Mouse (Mus musculus) splenic B cell, adult 2 months (primary cell): ENCODE measurements around the gene Fosb.

Experiments used
- DNase-seq: peaks from one replicate; pipeline ENCODE4 v3.0.0-alpha.2; 2011; ENCODE audit warnings: low read depth, low spot score
- H3K27me3 ChIP-seq: 2 replicates; pipeline ENCODE4 v1.6.1; 2012; ENCODE audit warnings: mild to moderate bottlenecking, low read length, moderate library complexity, mixed read lengths; ENCODE audit not compliant: control insufficient read depth, poor library complexity, insufficient read depth, severe bottlenecking
- H3K36me3 ChIP-seq: 2 replicates; pipeline ENCODE4 v1.6.1; 2012; ENCODE audit warnings: mild to moderate bottlenecking, low read length, moderate library complexity, mixed read lengths; ENCODE audit not compliant: control insufficient read depth, poor library complexity, insufficient read depth, severe bottlenecking

Gene Fosb

GRCm38 (mm10) chr7:19321464-19321863 lies 11.6 kb upstream of the Fosb start:
- no peaks in the 10 kb centered on the region for H3K36me3 ChIP-seq
- no peaks in the 10 kb centered on the region for H3K27me3 ChIP-seq
- DNase-seq: peak; percentile 97

GRCm38 (mm10) chr7:19320637-19321036 lies 10.8 kb upstream of the Fosb start:
- no peaks in the 10 kb centered on the region for H3K27me3 ChIP-seq
- H3K36me3 ChIP-seq: no peaks in the 10 kb centered on the region
- DNase-seq: peak; percentile 61

- Histone ChIP-seq H3K36me3 (no peaks in the 10 kb centered on the region), H3K27me3 (no peaks in the 10 kb centered on the region)
- DNase-seq: peak; percentile 100
Observed at GRCm38 (mm10) chr7:19319906-19320305, 10.1 kb upstream of the Fosb start.

- peak; percentile 92 for DNase-seq
- Histone ChIP-seq H3K36me3 (no peaks in the 10 kb centered on the region), H3K27me3 (no peaks in the 10 kb centered on the region)
Observed at GRCm38 (mm10) chr7:19319458-19319857, 9.6 kb upstream of the Fosb start.

GRCm38 (mm10) chr7:19318676-19319075 lies 8.8 kb upstream of the Fosb start:
- no peaks in the 10 kb centered on the region for H3K36me3 ChIP-seq
- H3K27me3 ChIP-seq: no peaks in the 10 kb centered on the region
- peak; percentile 79 for DNase-seq

GRCm38 (mm10) chr7:19318201-19318600 lies 8.3 kb upstream of the Fosb start:
- H3K27me3 ChIP-seq: no peaks in the 10 kb centered on the region
- no peak for DNase-seq
- no peaks in the 10 kb centered on the region for H3K36me3 ChIP-seq

GRCm38 (mm10) chr7:19316451-19317161 lies 6.8 kb upstream of the Fosb start:
- no peaks in the 10 kb centered on the region for H3K27me3 ChIP-seq
- no peaks in the 10 kb centered on the region for H3K36me3 ChIP-seq
- peak; percentile 73 for DNase-seq

GRCm38 (mm10) chr7:19314033-19314432 lies 4.2 kb upstream of the Fosb start:
- Histone ChIP-seq H3K27me3 (no peaks in the 10 kb centered on the region), H3K36me3 (no peaks in the 10 kb centered on the region)
- no peak for DNase-seq

- Histone ChIP-seq H3K27me3 (no peaks in the 10 kb centered on the region), H3K36me3 (no peaks in the 10 kb centered on the region)
- no peak for DNase-seq
Observed at GRCm38 (mm10) chr7:19311991-19312390, 2.1 kb upstream of the Fosb start.

- no peaks in the 10 kb centered on the region; the same call in 1 of the 2 replicates for H3K36me3 ChIP-seq
- DNase-seq: no peak
- H3K27me3 ChIP-seq: 0 out of 2 replicates have a peak, but pooled peaks cover 1% of the 10 kb centered on the region
Observed at GRCm38 (mm10) chr7:19309278-19309883, 470 bp downstream of the Fosb start.

- peak; percentile 94 for DNase-seq
- Histone ChIP-seq H3K27me3 (0 out of 2 replicates have a peak, but pooled peaks cover 2% of the 10 kb centered on the region), H3K36me3 (no peaks in the 10 kb centered on the region; the same call in 1 of the 2 replicates)
Observed at GRCm38 (mm10) chr7:19308454-19309277, 1.2 kb downstream of the Fosb start.

GRCm38 (mm10) chr7:19307739-19308453 lies 2.0 kb downstream of the Fosb start:
- DNase-seq: peak; percentile 81
- H3K27me3 ChIP-seq: 0 out of 2 replicates have a peak, but pooled peaks cover 2% of the 10 kb centered on the region
- H3K36me3 ChIP-seq: no peaks in the 10 kb centered on the region; the same call in 1 of the 2 replicates

GRCm38 (mm10) chr7:19306819-19307738 lies 2.8 kb downstream of the Fosb start:
- DNase-seq: peak; percentile 64
- 0 out of 2 replicates have a peak, but pooled peaks cover 2% of the 10 kb centered on the region for H3K27me3 ChIP-seq
- no peaks in the 10 kb centered on the region; the same call in 1 of the 2 replicates for H3K36me3 ChIP-seq
